Mouse (Mus musculus) C2C12 (cell line): ENCODE measurements around the gene Was.

ENCODE experiments used
- MYOD1 ChIP-seq: IDR thresholded peaks from one replicate; pipeline ENCODE4 v1.6.1; 2011; ENCODE audit warnings: low read depth; ENCODE audit not compliant: control insufficient read depth, insufficient read length
- MYOG ChIP-seq: IDR thresholded peaks from one replicate; pipeline ENCODE4 v1.6.1; 2011; ENCODE audit not compliant: control insufficient read depth, insufficient read length; ENCODE audit errors: extremely low read depth

- TF ChIP-seq MYOD1 (no peak), MYOG (no peak)
These were observed 27.0 kb upstream of the Was start for GRCm38 (mm10) chrX:8117264-8117663.
